Mouse (Mus musculus) monocyte, adult 5-6 weeks (primary cell): ENCODE measurements around the gene Fgd2. TPM values are rescaled to one million over a fixed set of nuclear protein-coding genes. Genes with fewer than 3 reads are reported as not detected.

Experiments used
- ATAC-seq: fragments of 153-309, 156-312 bp; replicated peaks from 2 replicates; pipeline ENCODE4 v1.8.0; 2017; ENCODE audit warnings: mild to moderate bottlenecking; ENCODE audit not compliant: low TSS enrichment, insufficient number of reproducible peaks, severe bottlenecking, poor library complexity, low FRiP score
- total RNA-seq: library from RNA; stranded (forward); fragments of 200-1000, 200-491, 200-594 nt; gene quantifications from 3 replicates; pipeline ENCODE4 v1.2.3, GENCODE M21; 2017

Gene Fgd2
- total RNA-seq, 1 experiment from 2014 or later: 79.1 TPM

DNA sequence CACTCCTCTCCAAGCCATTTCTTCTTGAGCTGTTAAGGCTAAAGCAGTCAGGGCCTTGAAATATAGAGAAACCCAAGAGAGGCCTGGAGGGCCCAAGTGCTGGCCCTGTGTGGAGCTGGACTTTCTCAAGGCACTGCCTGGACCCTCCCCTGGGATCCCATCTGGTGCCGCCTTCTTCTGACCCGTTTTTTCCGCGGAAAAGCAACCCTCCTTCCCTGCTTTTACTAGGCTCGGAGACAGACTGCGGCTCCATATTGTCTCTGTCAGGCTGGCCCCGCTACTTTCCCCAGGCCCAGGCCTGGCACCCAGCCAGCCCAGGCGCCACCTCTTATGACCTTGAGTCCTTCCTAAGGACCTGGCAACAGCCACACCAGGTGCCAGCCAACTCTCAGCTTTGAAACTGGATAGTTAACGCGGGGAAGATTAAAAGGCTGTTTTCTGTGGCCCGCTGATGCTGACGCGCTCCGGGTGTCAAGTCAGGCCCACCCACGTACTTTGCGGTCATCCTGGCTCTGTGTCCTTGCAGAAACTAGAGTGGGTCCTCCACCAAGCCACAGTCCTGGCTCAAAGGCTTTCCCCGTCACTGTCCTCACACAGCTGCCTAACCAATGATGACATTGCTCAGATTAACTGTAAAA lies 4.8 kb upstream of the Fgd2 start:
- ATAC-seq: no peak

- ATAC-seq: no peak
Observed at GRCm38 (mm10) chr17:29356479-29356856, 4.2 kb upstream of the Fgd2 start.

DNA sequence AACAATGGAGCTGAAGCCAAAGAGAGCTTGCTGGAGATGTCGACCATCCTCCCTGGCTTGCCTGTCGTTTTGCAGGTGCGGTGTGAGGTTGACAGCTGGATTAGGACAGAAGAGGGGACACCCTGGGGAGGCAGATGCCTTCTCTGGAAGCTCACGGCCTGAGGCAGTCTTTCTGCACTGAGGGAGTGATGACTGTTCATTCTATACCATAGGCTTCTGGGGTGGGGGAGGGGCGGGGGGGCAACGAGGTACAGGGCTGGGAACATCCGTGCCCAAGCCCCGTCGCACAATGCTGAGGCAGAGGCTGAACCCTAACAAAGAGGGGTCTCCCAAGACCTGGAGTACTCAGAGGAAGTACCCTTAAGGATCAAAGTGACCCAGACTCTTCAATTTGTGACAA lies 3.8 kb upstream of the Fgd2 start:
- ATAC-seq: no peak

GRCm38 (mm10) chr17:29358928-29359327 lies 1.8 kb upstream of the Fgd2 start:
- no peak for ATAC-seq

DNA sequence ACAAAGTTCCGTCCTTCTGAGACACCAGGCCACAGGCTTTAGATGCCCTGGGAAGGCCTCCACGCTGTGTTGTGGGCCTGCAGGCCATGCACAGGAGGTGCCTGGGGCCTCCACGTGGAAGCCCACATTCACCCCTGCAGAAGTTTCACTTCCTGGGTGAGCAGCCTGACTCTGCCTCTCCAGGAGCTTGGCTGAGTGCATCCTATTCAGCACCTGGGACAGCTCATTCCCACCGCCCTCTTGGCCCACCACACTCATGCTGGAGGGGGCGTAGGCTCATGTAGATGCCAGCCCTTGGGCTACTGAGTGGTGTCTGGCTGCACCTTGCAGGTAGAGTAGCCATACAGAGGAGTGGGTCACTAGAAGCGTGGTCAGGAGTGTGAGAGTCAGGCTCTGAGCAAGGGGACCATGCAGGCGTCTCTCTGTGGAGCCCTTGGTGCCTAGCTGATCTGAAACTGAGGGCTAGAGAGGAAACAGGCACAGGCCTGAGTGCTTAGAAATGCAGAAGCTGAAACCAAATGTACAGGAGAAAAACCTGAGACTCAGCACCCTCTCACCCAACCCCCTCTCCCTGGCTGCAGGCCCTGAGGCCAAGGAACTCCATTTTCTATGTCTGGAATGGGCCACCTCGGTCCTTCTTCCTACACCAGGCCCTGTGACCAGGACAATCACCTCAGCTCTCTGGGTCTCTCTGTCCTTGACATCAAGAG lies 1.4 kb downstream of the Fgd2 start:
- ATAC-seq: peak; percentile 40

DNA sequence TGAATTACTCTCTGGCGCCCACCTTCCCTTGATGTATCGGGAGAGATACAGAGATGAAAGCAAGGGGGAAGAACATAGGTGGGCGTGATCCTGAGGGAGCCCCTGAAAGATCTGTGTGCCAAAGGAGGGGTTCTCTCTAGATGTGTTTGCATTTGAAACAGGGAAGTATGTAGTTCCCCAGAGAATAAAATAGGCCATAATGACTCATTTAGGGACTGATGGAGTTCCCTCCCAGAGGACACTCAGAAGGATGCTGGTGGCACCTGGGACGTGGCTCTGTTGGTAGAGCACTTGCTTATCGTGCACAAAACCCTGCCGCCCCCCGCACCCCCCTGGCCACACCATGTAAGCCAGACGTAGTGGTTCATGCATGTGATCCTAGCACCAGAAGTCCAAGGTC lies 2.4 kb downstream of the Fgd2 start:
- no peak for ATAC-seq

DNA sequence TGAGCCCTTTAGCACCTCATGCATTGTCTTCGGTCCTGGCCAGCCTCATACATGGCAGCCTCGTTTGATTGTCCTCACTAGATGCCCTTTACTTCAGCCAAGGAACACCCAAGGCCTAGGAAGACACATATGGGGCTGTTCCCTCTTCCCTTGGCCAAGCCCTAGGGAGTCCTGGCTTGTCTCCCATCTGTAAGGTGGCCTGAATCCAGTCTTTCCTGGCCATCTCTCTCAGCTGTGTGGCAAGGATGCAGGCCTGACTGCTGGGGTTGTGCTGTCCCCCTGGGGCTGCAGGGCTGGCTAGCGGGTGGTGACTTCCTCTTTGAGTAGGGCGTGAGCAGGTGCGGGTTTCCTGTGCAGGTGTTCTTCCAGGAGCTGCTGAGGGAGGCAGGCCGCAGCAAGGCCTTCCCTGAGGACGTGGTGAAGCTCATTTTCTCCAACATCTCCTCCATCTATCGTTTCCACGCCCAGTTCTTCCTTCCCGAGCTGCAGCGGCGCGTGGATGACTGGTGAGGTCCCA lies 4.4 kb downstream of the Fgd2 start:
- ATAC-seq: no peak

GRCm38 (mm10) chr17:29368726-29369125 lies 8.0 kb downstream of the Fgd2 start:
- ATAC-seq: no peak

- peak; percentile 92 for ATAC-seq
Observed at GRCm38 (mm10) chr17:29370984-29371723, 10.4 kb downstream of the Fgd2 start.

GRCm38 (mm10) chr17:29375871-29376270 lies 15.2 kb downstream of the Fgd2 start:
- ATAC-seq: no peak

DNA sequence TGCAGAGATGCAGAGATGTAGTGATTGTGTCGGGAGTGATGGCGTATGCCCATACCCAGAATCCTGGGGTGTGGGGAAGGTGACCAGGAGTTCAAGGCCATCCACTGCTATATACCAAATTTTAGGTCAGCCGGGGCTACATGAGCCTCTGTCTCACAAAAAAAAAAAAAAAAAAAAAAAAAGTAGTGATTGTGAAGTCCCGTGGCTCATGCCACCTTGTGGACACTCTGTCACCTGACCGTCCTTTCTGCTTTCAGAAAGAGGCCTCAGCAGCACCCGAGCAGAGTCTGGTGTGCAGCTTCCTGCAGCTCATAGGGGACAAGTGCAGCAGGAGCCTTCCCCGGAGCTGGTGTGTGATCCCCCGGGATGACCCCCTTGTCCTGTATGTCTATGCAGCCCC lies 17.3 kb downstream of the Fgd2 start:
- ATAC-seq: no peak

- ATAC-seq: no peak
Observed at GRCm38 (mm10) chr17:29380241-29380640, 19.5 kb downstream of the Fgd2 start.

DNA sequence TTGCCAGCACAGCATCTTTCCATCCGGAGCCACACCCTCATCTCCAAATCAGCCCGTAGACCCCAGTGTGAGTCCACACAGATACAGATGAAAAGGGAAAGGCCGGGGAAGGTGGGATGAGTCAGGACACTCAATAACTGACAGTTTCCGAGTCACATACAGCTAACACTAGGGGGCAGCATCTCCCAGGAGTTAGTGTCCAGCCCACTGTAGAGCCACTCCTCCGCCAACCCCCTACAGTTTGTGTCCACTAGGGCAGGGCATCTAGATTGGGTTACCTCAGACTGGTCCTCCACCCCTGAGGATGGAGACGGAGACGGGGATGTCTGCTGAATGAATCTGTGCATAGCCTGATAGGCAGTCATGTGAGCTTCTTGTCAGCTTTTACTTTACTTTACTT lies 20.8 kb downstream of the Fgd2 start:
- ATAC-seq: peak; percentile 93

DNA sequence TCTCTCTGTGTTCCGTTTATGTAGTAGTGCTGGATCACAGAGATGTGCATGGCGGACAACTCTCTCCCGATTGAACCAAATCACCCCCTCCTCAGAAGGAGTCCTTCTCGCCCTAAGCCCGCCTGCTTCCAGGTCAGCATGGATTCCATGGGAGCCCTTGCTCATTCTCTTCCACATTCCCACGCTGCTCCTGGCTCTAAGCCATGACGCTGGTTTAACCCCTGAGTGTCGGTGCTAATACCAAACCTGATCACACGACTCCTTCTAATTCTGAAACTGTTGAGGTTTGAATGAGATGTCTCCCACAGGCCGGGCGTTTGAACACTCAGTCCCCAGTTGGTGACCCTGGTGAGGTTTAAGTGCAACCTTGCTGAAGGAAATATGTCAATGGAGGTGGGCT lies 21.7 kb downstream of the Fgd2 start:
- no peak for ATAC-seq

GRCm38 (mm10) chr17:29383923-29384322 lies 23.2 kb downstream of the Fgd2 start:
- no peak for ATAC-seq

DNA sequence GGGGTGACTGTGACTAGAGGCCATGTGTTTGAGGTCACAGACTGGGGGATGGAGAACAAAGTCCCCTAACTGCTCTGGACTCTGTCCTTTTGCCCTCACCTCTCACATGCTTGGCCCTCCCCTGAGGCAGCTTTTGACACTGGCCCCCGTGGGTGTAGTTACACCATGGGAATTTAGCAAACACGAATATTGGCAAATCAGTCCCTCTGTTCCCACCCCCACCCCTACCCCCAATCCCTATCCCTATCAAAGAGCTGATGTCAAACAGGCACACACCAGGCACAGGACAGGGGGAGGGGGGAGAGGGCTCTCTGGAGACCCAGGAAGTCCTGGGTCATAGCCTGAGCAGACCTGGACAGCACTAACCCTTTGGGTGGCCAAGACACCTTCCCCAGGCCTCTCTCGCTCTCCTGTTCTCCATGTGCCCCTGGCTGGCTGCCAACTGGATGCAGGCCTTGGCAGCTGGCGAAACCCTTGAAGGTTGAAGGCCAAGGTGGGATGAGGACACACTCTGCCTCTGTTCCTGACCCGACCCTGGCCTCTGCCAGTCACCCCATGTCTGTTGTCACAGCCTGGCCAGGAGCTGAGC lies 24.2 kb downstream of the Fgd2 start:
- ATAC-seq: no peak

GRCm38 (mm10) chr17:29385746-29386145 lies 25.0 kb downstream of the Fgd2 start:
- ATAC-seq: no peak

- ATAC-seq: no peak
Observed at GRCm38 (mm10) chr17:29388978-29389377, 28.3 kb downstream of the Fgd2 start.

DNA sequence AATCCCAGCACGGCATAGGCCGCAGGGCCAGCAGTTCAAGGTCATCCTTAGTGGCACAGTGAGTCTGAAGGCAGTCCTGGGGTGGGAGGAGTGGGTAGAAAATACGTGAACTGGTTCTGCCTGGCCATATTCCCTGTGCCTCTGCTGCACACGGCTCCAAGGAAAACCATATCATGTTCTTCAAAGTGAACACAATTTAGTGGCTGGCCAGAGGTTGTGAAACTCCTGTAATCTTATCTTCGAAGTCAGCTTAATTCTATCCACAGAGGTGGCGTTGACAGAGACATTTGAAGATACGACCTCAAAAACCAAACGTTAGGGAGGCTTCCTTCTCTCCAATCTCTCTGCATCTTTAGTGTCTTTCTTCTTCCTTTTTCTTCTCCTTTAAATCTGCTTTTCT lies 30.6 kb downstream of the Fgd2 start:
- no peak for ATAC-seq
